In genomic region chr11:102990152-102990663, GRCm38 (mm10) we compare ENCODE assay signal across 8 mouse cellular contexts. TPM values are rescaled to one million over a fixed set of nuclear protein-coding genes. Genes with fewer than 3 reads are reported as not detected.
DNase-seq lines count a peak whose midpoint lies in the region; ATAC-seq and TF ChIP-seq lines count a peak whose summit lies in the region.

No protein-coding gene starts in this region.

- peaks cover 17% of the 10 kb centered on the region for H3K36me3 ChIP-seq in lung, embryonic 14.5 days (ENCODE audit: insufficient read depth)
- peaks cover 14% of the 10 kb centered on the region for H3K36me3 ChIP-seq in forebrain, postnatal 0 days (ENCODE audit: insufficient read depth)
- peaks cover 12% of the 10 kb centered on the region; the same call in 1 of the 2 replicates for H3K36me3 ChIP-seq in intestine, postnatal 0 days (ENCODE audit: control insufficient read depth, insufficient read depth)
- H3K36me3 ChIP-seq in liver, embryonic 15.5 days (replicated peaks) = peaks cover 7% of the 10 kb centered on the region

- ATAC-seq in lung, embryonic 14.5 days (ENCODE audit: insufficient read depth) = no peak
- peak; percentile 37; the same call in 1 of the 2 replicates for ATAC-seq in forebrain, postnatal 0 days
- no peak for ATAC-seq in intestine, postnatal 0 days
- ATAC-seq in liver, embryonic 15.5 days (ENCODE audit: insufficient read depth) = no peak

- peak; percentile 59 for TF ChIP-seq CTCF in lung, embryonic 14.5 days (IDR thresholded peaks at IDR 0.05; ENCODE audit: low read depth)
- peak; percentile 60; the same call in 1 of the 2 replicates for TF ChIP-seq CTCF in forebrain, postnatal 0 days (IDR thresholded peaks at IDR 0.05; ENCODE audit: low read depth)
- TF ChIP-seq CTCF in intestine, postnatal 0 days (IDR thresholded peaks at IDR 0.05; ENCODE audit: low read depth) = peak; percentile 66

- DNase-seq in lung, embryonic 14.5 days = peak; percentile 68
- DNase-seq in lung, postnatal 36 days = no peak
- DNase-seq in cerebellum, adult 18-20 months = peak; percentile 75 to 84
- peak; percentile 50 for DNase-seq in forebrain, postnatal 0 days
- DNase-seq in retina, embryonic 14.5 days (ENCODE audit: low spot score) = peak; percentile 52
- DNase-seq in spleen, adult 12 weeks (ENCODE audit: low spot score) = no peak

- peak overlapping the region; percentile 37 for H3K4me3 ChIP-seq in lung, embryonic 14.5 days (ENCODE audit: low read depth, low read length)
- peak overlapping the region; percentile 35 for H3K4me3 ChIP-seq in forebrain, postnatal 0 days (ENCODE audit: low read depth, low read length)
- peak overlapping the region; percentile 34 for H3K4me3 ChIP-seq in intestine, postnatal 0 days (ENCODE audit: low read depth, low read length)
- H3K4me3 ChIP-seq in liver, embryonic 15.5 days (replicated peaks) = peak overlapping the region; percentile 29

- WGBS in lung, embryonic 14.5 days = 2% methylated on average over 29 of the region's 29 CpGs
- WGBS in forebrain, postnatal 0 days = 1% methylated on average over 29 of the region's 29 CpGs
- 4% methylated on average over 28 of the region's 29 CpGs for WGBS in intestine, postnatal 0 days
- 2% methylated on average over 29 of the region's 29 CpGs for WGBS in liver, embryonic 15.5 days (ENCODE audit: insufficient replicate concordance)

- no peaks in the 10 kb centered on the region for H3K9me3 ChIP-seq in lung, embryonic 14.5 days (ENCODE audit: low read depth, low read length)
- H3K9me3 ChIP-seq in forebrain, postnatal 0 days (ENCODE audit: low read length) = no peaks in the 10 kb centered on the region
- no peaks in the 10 kb centered on the region for H3K9me3 ChIP-seq in intestine, postnatal 0 days (ENCODE audit: control insufficient read depth)
- no peaks in the 10 kb centered on the region for H3K9me3 ChIP-seq in liver, embryonic 15.5 days (replicated peaks)

- peaks cover 30% of the 10 kb centered on the region for H3K27me3 ChIP-seq in lung, embryonic 14.5 days (ENCODE audit: insufficient read depth, low read length)
- H3K27me3 ChIP-seq in forebrain, postnatal 0 days (ENCODE audit: insufficient read depth, low read length) = peaks cover 8% of the 10 kb centered on the region
- peaks cover 36% of the 10 kb centered on the region for H3K27me3 ChIP-seq in intestine, postnatal 0 days (replicated peaks; ENCODE audit: control insufficient read depth, insufficient read depth, low read length)
- peaks cover 72% of the 10 kb centered on the region for H3K27me3 ChIP-seq in liver, embryonic 15.5 days

- H3K4me1 ChIP-seq in lung, embryonic 14.5 days (ENCODE audit: insufficient read depth) = peaks cover 6% of the 10 kb centered on the region
- 0 out of 2 replicates have a peak, but pooled peaks cover 13% of the 10 kb centered on the region for H3K4me1 ChIP-seq in forebrain, postnatal 0 days (ENCODE audit: insufficient read depth)
- no peaks in the 10 kb centered on the region for H3K4me1 ChIP-seq in intestine, postnatal 0 days (replicated peaks; ENCODE audit: control insufficient read depth, insufficient read depth, low read length)
- H3K4me1 ChIP-seq in liver, embryonic 15.5 days (replicated peaks) = peaks cover 5% of the 10 kb centered on the region; the same call in 1 of the 2 replicates

- peak overlapping the region; percentile 54 for H3K9ac ChIP-seq in lung, embryonic 14.5 days
- H3K9ac ChIP-seq in forebrain, postnatal 0 days = peak overlapping the region; percentile 33; the same call in 1 of the 2 replicates
- H3K9ac ChIP-seq in intestine, postnatal 0 days (ENCODE audit: low read depth, low read length) = no peak overlapping the region
- H3K9ac ChIP-seq in liver, embryonic 15.5 days = no peak overlapping the region

- peak overlapping the region; percentile 88 for H3K4me2 ChIP-seq in lung, embryonic 14.5 days
- H3K4me2 ChIP-seq in forebrain, postnatal 0 days (ENCODE audit: low read depth) = peak overlapping the region; percentile 70
- peak overlapping the region; percentile 65 for H3K4me2 ChIP-seq in intestine, postnatal 0 days (replicated peaks; ENCODE audit: low read depth)
- peak overlapping the region; percentile 46 for H3K4me2 ChIP-seq in liver, embryonic 15.5 days

- H3K27ac ChIP-seq in lung, embryonic 14.5 days (ENCODE audit: low read depth) = no peak overlapping the region
- no peak overlapping the region for H3K27ac ChIP-seq in forebrain, postnatal 0 days (ENCODE audit: low read depth, low read length)
- H3K27ac ChIP-seq in intestine, postnatal 0 days (ENCODE audit: low read depth, low read length) = no peak overlapping the region
- H3K27ac ChIP-seq in liver, embryonic 15.5 days (replicated peaks) = no peak overlapping the region

RNA-seq across cellular contexts. Expression of gene Nmt1, which starts 37.8 kb away (rescaled TPM):
- 64.4 and 72.4 TPM in 2 replicates for polyA plus RNA-seq in lung, embryonic 14.5 days (2014; fragmentation: Nextera tagmentation; extraction: Ambion mirVana)
- 63.2 and 64.1 TPM in 2 replicates for total RNA-seq in forebrain, postnatal 0 days (2014; rRNA removed)
- 35.0 and 36.7 TPM in 2 replicates for polyA plus RNA-seq in forebrain, postnatal 0 days (2015; fragmentation: Nextera tagmentation; extraction: Ambion mirVana)
- 58.4 and 63.1 TPM in 2 replicates for polyA plus RNA-seq in intestine, postnatal 0 days (2015; fragmentation: Nextera tagmentation; extraction: Ambion mirVana)
- 32.4 and 36.7 TPM in 2 replicates for polyA plus RNA-seq in liver, embryonic 15.5 days (2015; fragmentation: Nextera tagmentation; extraction: Ambion mirVana)

RNA-seq across cellular contexts. Expression of gene Dcakd, which starts 37.9 kb away (rescaled TPM):
- 218 and 225 TPM in 2 replicates for polyA plus RNA-seq in lung, embryonic 14.5 days (2014; fragmentation: Nextera tagmentation; extraction: Ambion mirVana)
- 136 and 148 TPM in 2 replicates for total RNA-seq in forebrain, postnatal 0 days (2014; rRNA removed)
- 173 and 191 TPM in 2 replicates for polyA plus RNA-seq in forebrain, postnatal 0 days (2015; fragmentation: Nextera tagmentation; extraction: Ambion mirVana)
- polyA plus RNA-seq in intestine, postnatal 0 days (2015; fragmentation: Nextera tagmentation; extraction: Ambion mirVana) = 40.4 and 45.9 TPM in 2 replicates
- polyA plus RNA-seq in liver, embryonic 15.5 days (2015; fragmentation: Nextera tagmentation; extraction: Ambion mirVana) = 28.7 and 30.0 TPM in 2 replicates

RNA-seq across cellular contexts. Expression of gene C1ql1, which starts 43.7 kb away (rescaled TPM):
- polyA plus RNA-seq in lung, embryonic 14.5 days (2014; fragmentation: Nextera tagmentation; extraction: Ambion mirVana) = 2.7 and 3.1 TPM in 2 replicates
- 10.3 and 11.8 TPM in 2 replicates for total RNA-seq in forebrain, postnatal 0 days (2014; rRNA removed)
- polyA plus RNA-seq in forebrain, postnatal 0 days (2015; fragmentation: Nextera tagmentation; extraction: Ambion mirVana) = 3.9 and 5.4 TPM in 2 replicates
- 0.85 and 1.1 TPM in 2 replicates for polyA plus RNA-seq in intestine, postnatal 0 days (2015; fragmentation: Nextera tagmentation; extraction: Ambion mirVana)
- polyA plus RNA-seq in liver, embryonic 15.5 days (2015; fragmentation: Nextera tagmentation; extraction: Ambion mirVana) = 0.08 TPM in 2 replicates

Comparison
In these comparisons a context has a peak if more than half of its experiments do, and no peak if none do; other contexts are left out.
1. DNase-seq: peak in lung, embryonic 14.5 days (single experiment), cerebellum, adult 18-20 months (2 of 2), forebrain, postnatal 0 days (single experiment) and retina, embryonic 14.5 days (single experiment); none in lung, postnatal 36 days (single experiment) and spleen, adult 12 weeks (single experiment).
2. H3K9ac ChIP-seq: peak in lung, embryonic 14.5 days (single experiment) and forebrain, postnatal 0 days (single experiment); none in intestine, postnatal 0 days (single experiment) and liver, embryonic 15.5 days (single experiment).
3. Peak in every context shown above with its lines, with median percentiles within 50 percentile points of each other: H3K4me2 ChIP-seq, H3K4me3 ChIP-seq and CTCF ChIP-seq.